Mouse (Mus musculus) cerebellum, postnatal 4 days (tissue): ENCODE results near the gene Rbfox1.

ENCODE experiments used
- DNase-seq, 2 experiments: peaks; one replicate each; pipeline ENCODE4 v3.0.0; 2022; ENCODE audit warnings: low spot score in 2 of 2, mixed read lengths in 1 of 2

Gene Rbfox1

DNA sequence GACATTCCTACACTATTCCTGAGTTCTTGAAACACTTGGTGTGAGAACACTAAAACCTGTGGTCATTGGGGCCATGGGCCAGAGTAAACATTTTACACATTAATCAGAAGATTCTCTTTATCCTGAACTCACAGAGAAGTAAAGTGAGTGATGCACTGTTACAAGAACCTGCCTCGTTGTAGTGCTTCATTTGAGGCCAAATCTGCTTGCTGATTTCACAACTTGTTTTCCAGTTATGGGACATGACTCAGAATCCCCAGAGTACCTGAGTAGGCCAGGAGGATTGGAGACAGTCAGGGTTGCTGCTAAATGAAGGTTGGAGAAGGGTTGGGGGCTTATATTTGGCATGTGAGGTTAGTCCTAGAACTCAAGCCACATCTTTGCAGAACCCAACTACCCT is 936.6 kb downstream of the Rbfox1 start:
- no peak for DNase-seq

DNA sequence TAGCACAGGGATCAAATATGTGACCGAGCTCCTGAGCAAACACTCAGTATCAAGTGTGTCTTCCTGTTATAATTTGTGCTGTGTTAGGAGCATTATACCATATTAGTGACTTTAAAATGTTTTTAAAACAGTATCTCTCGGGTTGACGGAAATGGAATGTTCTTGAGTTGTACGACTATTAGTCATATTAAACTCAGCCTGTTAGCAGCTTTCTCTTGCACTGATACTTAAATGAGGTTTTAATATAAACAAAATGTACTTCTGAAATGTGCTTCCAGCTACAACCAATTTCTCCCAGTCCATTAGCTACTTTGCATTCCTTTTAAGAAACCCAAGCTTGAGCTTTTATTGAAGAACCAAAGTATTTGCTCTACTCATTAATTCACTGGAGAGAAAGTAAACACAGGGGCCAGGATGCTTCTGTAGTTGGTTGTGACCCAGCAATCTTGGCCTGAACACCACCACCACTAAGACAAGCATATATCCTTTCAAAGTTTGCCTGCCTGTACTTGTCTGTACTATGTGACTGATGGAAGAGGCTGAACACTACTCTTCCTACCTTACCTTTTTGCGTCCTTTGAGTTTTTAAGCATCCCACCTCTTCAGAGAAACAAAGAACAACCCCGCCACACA is 944.9 kb downstream of the Rbfox1 start:
- DNase-seq, result no peak

DNA sequence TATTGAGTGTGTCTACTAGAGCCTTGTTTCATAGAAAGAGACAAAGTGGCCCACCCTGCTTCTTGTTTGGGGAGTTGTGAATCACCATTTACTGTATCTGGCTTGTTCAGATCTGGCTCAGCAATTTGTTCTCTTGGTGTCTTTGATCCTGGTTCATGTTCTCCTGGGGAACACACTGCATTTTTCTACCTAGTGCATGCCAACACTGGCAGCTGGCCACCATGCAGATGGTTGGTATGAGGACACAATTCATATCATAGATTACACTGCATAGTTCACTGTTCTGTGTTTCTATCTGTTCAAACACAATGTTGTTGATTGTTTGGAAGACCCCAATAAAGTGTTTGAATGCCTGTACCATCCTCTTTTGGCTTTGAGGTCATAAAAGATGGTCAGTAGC is 948.3 kb downstream of the Rbfox1 start:
- DNase-seq, result no peak

DNA sequence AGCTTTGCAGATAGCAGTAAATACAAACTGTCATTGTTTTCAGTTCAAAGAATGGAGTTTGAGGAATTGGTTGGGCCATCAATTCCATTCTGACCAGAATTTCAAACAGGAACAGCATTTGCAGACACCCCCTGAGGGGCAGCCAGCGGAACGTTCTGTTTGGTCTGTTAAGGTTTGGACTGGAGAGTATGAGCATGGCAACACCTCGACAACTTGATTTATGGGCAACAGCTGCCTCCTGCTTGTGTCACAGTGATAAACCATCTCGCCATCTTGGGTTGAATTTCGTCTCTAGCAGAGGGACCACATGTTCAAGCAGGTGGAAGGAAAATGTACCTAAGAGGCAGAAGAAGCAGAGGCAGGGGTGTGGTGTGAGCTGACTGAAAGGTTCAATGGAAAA is 949.9 kb downstream of the Rbfox1 start:
- DNase-seq, result no peak

- peak; percentile 34 to 68 for DNase-seq
These were observed 954.3 kb downstream of the Rbfox1 start for GRCm38 (mm10) chr16:6839299-6839995.

- DNase-seq, result no peak
These were observed 954.9 kb downstream of the Rbfox1 start for GRCm38 (mm10) chr16:6840007-6840406.

- DNase-seq, result no peak
These were observed 955.3 kb downstream of the Rbfox1 start for GRCm38 (mm10) chr16:6840461-6840860.

GRCm38 (mm10) chr16:6842066-6842785 is 957.1 kb downstream of the Rbfox1 start:
- DNase-seq, result no peak

- no peak for DNase-seq
These were observed 959.5 kb downstream of the Rbfox1 start for GRCm38 (mm10) chr16:6844659-6845058.

DNA sequence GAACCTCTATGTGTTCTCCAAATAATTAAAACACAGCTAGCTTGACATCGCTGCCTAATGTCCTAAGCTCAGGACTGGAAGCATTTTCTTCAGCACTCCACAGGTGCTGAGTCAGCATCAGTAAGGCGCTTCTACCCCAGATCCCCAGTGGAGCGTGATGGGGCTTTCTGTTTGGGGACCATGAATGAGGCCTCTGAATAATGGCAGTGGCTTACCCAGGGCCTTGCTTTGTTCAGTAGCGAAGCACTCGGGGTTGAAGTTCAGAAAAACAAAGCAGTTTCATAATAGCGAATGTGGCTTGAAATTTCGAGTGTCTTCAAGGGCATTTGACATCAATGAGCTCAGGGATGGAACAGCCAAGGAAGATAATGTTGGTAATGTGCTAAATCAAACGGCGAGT is 966.2 kb downstream of the Rbfox1 start:
- DNase-seq, result no peak

GRCm38 (mm10) chr16:6853796-6854195 is 968.6 kb downstream of the Rbfox1 start:
- DNase-seq, result no peak

DNA sequence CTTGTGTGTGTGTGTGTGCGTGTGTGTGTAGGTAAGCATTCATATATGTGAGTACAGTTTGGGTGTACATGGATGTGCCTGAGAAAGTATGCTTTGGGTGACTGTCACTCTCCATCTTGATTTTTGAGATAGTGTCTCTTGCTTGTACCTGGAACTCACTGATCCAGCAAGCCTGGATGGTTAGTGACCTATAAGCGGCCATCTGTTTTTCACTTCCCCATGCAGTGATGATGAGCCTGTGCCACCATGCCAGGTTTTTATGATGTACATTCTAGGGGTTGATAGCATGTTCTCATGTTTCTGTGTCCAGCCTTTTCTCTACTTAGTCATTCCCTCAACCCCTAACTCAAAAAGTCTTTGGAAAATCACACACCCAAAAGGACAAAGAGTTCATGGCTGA is 976.5 kb downstream of the Rbfox1 start:
- DNase-seq, result no peak

DNA sequence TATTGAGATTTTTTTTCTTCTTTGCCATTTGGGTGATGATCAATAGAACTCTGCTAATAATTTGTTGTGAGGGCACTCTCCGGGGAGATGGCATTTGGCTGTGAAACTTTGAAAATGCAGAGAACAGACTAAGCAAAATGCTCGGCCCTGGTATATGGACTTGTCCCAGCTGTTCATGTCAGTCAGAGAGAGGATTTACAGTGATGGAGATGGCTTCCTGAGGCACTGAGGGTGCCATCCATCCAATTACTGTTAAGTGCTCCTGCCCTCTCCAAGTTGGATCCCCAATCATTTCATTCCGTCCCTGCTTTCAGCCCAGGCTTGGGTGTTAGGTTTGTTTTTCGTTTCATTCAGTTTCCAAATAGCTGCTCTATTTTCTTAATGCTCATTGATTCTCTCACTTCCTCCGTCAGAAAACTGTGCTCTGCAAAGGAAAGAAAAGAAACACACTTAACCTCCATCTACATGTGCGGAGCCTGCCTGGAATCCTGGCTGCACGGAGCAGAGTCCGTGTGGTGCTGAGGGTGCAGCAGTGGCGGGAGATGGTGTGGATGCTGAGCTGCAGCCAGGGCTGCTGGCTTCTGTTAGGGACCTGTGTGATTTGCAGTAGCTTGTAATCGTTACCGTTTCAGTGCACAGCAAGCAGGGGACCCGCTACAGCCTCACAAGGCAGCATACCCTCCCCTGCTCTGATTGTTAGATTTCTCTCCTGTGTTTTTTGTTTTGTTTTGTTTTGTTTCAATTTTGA is 997.7 kb downstream of the Rbfox1 start:
- DNase-seq, result no peak

DNA sequence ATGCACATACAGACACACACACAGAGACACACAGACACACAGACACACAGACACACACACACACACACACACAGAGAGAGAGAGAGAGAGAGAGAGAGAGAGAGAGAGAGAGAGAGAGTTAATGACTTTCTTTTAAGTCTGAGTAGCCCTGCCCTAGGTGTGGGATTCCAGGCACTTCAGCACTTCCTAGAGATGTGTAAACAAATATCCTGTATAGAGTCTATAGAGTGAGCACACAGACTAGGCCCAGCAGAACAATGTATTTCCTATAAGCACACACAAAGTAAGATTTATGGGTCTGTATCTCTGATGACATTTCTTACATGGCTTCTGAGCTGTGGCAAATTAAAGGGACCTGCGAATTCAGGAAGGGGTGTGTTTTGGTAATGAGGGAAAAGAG is 998.6 kb downstream of the Rbfox1 start:
- no peak for DNase-seq

DNA sequence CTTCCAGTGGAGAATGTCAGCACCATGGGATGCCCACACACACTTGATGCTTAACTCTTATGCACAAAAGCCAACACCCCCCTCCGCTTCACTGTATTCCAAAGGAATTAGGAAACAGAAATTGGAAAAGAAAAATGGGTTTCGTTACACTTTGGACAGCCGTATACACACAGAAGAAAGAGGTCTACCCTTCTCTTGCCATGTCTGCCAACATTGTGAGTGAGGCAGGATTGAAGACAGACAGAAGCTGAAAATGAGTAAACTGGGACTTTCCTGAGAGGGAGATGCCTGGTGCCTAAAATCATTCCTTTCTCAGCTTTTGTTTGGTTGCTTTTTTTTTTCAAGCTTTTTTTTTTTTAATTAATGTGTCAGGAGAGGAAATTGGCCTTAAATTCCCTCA is 1000.5 kb downstream of the Rbfox1 start:
- no peak for DNase-seq

- DNase-seq, result no peak
These were observed 1004.1 kb downstream of the Rbfox1 start for GRCm38 (mm10) chr16:6889221-6889620.

GRCm38 (mm10) chr16:6897734-6898133 is 1012.6 kb downstream of the Rbfox1 start:
- no peak for DNase-seq

GRCm38 (mm10) chr16:6900006-6900405 is 1014.9 kb downstream of the Rbfox1 start:
- no peak for DNase-seq

DNA sequence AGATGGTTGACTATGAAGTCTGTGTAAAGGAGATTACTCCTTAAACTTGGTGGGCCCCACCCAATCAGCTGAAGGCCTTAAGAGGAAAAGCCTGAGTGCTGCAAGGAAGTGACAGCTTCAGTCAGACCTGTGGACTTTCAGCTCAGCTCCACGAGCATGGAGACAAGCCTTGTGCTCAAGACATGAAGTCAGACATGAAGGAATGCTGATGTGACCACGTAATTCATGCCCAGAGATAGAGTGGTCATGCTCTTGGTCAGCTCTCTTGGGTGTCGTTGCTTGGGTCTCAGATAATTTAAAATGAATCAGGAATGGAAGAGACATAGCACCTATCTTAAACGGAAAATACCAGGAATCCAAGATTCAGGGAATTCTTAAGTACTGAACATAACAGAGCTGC is 1019.8 kb downstream of the Rbfox1 start:
- DNase-seq, result no peak

- DNase-seq, result no peak
These were observed 1020.8 kb downstream of the Rbfox1 start for GRCm38 (mm10) chr16:6906001-6906400.

- DNase-seq, result peak in 1 of 2 experiments; percentile 54
These were observed 1022.4 kb downstream of the Rbfox1 start for GRCm38 (mm10) chr16:6907550-6907949.

- no peak for DNase-seq
These were observed 1029.4 kb downstream of the Rbfox1 start for GRCm38 (mm10) chr16:6914531-6914930.
